Mouse (Mus musculus): Measurements from ENCODE around the gene Mef2d.

Gene Mef2d

GRCm38 (mm10) chr3:88178986-88179385 is 36.8 kb downstream of the Mef2d start:
- DNase-seq (ENCODE audit: extremely low spot score), result no peak

- no peak for DNase-seq (ENCODE audit: extremely low spot score)
These were observed 39.2 kb downstream of the Mef2d start for GRCm38 (mm10) chr3:88181374-88181773.

GRCm38 (mm10) chr3:88186424-88186823 is 44.3 kb downstream of the Mef2d start:
- DNase-seq (ENCODE audit: extremely low spot score), result no peak

- DNase-seq (ENCODE audit: extremely low spot score), result no peak
These were observed 49.0 kb downstream of the Mef2d start for GRCm38 (mm10) chr3:88191146-88191545.

GRCm38 (mm10) chr3:88191820-88192616 is 49.8 kb downstream of the Mef2d start:
- peak; percentile 65 for DNase-seq (ENCODE audit: extremely low spot score)

- DNase-seq (ENCODE audit: extremely low spot score), result peak; percentile 72
These were observed 55.8 kb downstream of the Mef2d start for GRCm38 (mm10) chr3:88197741-88198504.

- DNase-seq (ENCODE audit: extremely low spot score), result no peak
These were observed 56.4 kb downstream of the Mef2d start for GRCm38 (mm10) chr3:88198505-88199020.

- no peak for DNase-seq (ENCODE audit: extremely low spot score)
These were observed 57.5 kb downstream of the Mef2d start for GRCm38 (mm10) chr3:88199541-88200110.

- DNase-seq (ENCODE audit: extremely low spot score), result peak; percentile 66
These were observed 58.2 kb downstream of the Mef2d start for GRCm38 (mm10) chr3:88200161-88200971.

GRCm38 (mm10) chr3:88200972-88201330 is 58.8 kb downstream of the Mef2d start:
- no peak for DNase-seq (ENCODE audit: extremely low spot score)

GRCm38 (mm10) chr3:88201640-88202039 is 59.5 kb downstream of the Mef2d start:
- DNase-seq (ENCODE audit: extremely low spot score), result no peak

- DNase-seq (ENCODE audit: extremely low spot score), result no peak
These were observed 60.8 kb downstream of the Mef2d start for GRCm38 (mm10) chr3:88202986-88203385.

GRCm38 (mm10) chr3:88203456-88203855 is 61.3 kb downstream of the Mef2d start:
- DNase-seq (ENCODE audit: extremely low spot score), result no peak

GRCm38 (mm10) chr3:88203999-88204700 is 62.0 kb downstream of the Mef2d start:
- no peak for DNase-seq (ENCODE audit: extremely low spot score)

GRCm38 (mm10) chr3:88204751-88205150 is 62.6 kb downstream of the Mef2d start:
- no peak for DNase-seq (ENCODE audit: extremely low spot score)

- DNase-seq (ENCODE audit: extremely low spot score), result no peak
These were observed 63.0 kb downstream of the Mef2d start for GRCm38 (mm10) chr3:88205176-88205562.

GRCm38 (mm10) chr3:88205563-88206491 is 63.7 kb downstream of the Mef2d start:
- DNase-seq (ENCODE audit: extremely low spot score), result no peak

GRCm38 (mm10) chr3:88206500-88206899 is 64.3 kb downstream of the Mef2d start:
- no peak for DNase-seq (ENCODE audit: extremely low spot score)

GRCm38 (mm10) chr3:88206901-88207371 is 64.8 kb downstream of the Mef2d start:
- no peak for DNase-seq (ENCODE audit: extremely low spot score)
